Mouse (Mus musculus) ZHBTc4 (cell line): ENCODE data around the gene Abhd4.
"Not testable (repeated sequence)": the region's sequence is repeated elsewhere in the genome, so short reads cannot be mapped to it uniquely, and the experiment has no call there.

Experiments
- DNase-seq: peaks from one replicate; pipeline ENCODE4 v3.0.0-alpha.2; 2011; ENCODE audit warnings: low read depth, low spot score

Abhd4 gene

GRCm38 (mm10) chr14:54223315-54224063, 30.5 kb upstream of the Abhd4 start:
- DNase-seq: peak; percentile 29

- no peak for DNase-seq
Measured at GRCm38 (mm10) chr14:54224064-54224417, 29.9 kb upstream of the Abhd4 start.

- DNase-seq: peak; percentile 19
Measured at GRCm38 (mm10) chr14:54224484-54225467, 29.2 kb upstream of the Abhd4 start.

- DNase-seq: no peak
Measured at GRCm38 (mm10) chr14:54225725-54226124, 28.3 kb upstream of the Abhd4 start.

- peak; percentile 42 for DNase-seq
Measured at GRCm38 (mm10) chr14:54226911-54227811, 26.8 kb upstream of the Abhd4 start.

- DNase-seq: peak; percentile 76
Measured at GRCm38 (mm10) chr14:54227911-54228451, 26.0 kb upstream of the Abhd4 start.

GRCm38 (mm10) chr14:54228501-54228900, 25.5 kb upstream of the Abhd4 start:
- peak; percentile 21 for DNase-seq

- peak; percentile 63 for DNase-seq
Measured at GRCm38 (mm10) chr14:54228933-54229713, 24.9 kb upstream of the Abhd4 start.

- DNase-seq: not testable (repeated sequence)
Measured at GRCm38 (mm10) chr14:54229849-54230248, 24.1 kb upstream of the Abhd4 start.

GRCm38 (mm10) chr14:54230638-54231150, 23.3 kb upstream of the Abhd4 start:
- DNase-seq: no peak

- peak; percentile 35 for DNase-seq
Measured at GRCm38 (mm10) chr14:54231176-54231956, 22.6 kb upstream of the Abhd4 start.

GRCm38 (mm10) chr14:54232143-54232542, 21.8 kb upstream of the Abhd4 start:
- no peak for DNase-seq

- DNase-seq: peak; percentile 40
Measured at GRCm38 (mm10) chr14:54232811-54233558, 21.0 kb upstream of the Abhd4 start.

GRCm38 (mm10) chr14:54233559-54234143, 20.3 kb upstream of the Abhd4 start:
- DNase-seq: no peak

GRCm38 (mm10) chr14:54234231-54235040, 19.6 kb upstream of the Abhd4 start:
- no peak for DNase-seq

- no peak for DNase-seq
Measured at GRCm38 (mm10) chr14:54235825-54236540, 18.0 kb upstream of the Abhd4 start.

- DNase-seq: no peak
Measured at GRCm38 (mm10) chr14:54236881-54237280, 17.1 kb upstream of the Abhd4 start.
